Mouse (Mus musculus) thymus, adult 2 months (tissue): Measurements from ENCODE around the gene Zmiz2.

Experiments
- CTCF ChIP-seq: fragments of 200-500 bp; IDR thresholded peaks from 2 replicates; pipeline ENCODE4 v1.5.1; 2012; ENCODE audit warnings: mild to moderate bottlenecking, control low read depth, low read length, moderate library complexity, borderline replicate concordance; ENCODE audit not compliant: control insufficient read depth, poor library complexity, insufficient read depth; ENCODE audit errors: extremely low read depth
- POLR2A ChIP-seq: fragments of 200-500 bp; IDR thresholded peaks from 2 replicates; pipeline ENCODE4 v1.6.1; 2012; ENCODE audit warnings: mild to moderate bottlenecking, low read length, control low read depth, moderate library complexity; ENCODE audit not compliant: control insufficient read depth, poor library complexity, insufficient read depth; ENCODE audit errors: extremely low read depth

DNA sequence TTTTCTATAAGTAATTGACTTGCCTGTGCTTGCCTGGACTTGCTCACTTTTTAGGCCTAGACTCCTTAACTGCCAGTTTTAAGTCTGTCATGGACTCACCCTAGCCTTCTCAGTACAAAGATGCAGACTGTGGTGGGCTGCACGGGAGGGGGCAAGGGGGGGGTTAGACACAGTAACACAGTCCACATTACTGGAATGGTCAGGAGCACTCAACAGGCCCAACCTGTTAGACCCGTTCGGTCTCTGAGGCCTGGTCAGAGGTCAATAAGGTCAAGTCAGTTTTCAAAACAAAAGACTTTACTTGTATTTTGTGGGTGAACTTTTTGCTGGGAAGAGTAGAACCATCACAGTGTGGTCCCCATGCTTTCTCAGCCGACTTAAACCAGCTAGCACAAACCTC is 21.7 kb upstream of the Zmiz2 start:
- TF ChIP-seq POLR2A (no peak), CTCF (no peak)
